Mouse (Mus musculus) right cerebral cortex, postnatal 25 days (tissue): ENCODE measurements around the gene Trnau1ap.

Experiments
- DNase-seq: peaks from one replicate; pipeline ENCODE4 v3.0.0; 2022

The Trnau1ap gene

GRCm38 (mm10) chr4:132329115-132329834 is at the start of gene Trnau1ap:
TSS of gene Trnau1ap (minus strand) at chr4:132329538.
- DNase-seq: peak; percentile 86

DNA sequence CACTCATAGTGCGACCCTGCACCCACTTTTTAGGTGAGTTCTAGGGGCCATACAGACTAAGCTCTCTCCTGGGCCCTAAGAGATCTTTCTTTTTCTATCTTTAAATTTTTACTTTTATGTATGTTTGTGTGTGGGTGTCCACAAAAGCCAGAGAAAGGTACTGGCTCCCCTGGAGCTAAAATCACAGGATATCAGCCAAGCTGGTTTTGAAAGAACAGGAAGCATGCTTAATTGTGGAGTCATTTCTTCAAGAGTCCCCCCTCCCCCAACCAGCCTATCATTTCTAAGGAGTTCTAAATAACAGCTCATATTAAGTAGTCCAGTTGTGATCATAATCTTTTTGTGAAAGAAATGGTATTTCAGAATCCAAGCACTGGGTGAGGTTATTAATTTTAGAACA is 44.5 kb upstream of the Trnau1ap start:
- no peak for DNase-seq

GRCm38 (mm10) chr4:132369953-132370750 is 40.8 kb upstream of the Trnau1ap start:
- no peak for DNase-seq

- no peak for DNase-seq
These were observed 38.3 kb upstream of the Trnau1ap start for GRCm38 (mm10) chr4:132367480-132368201.

- no peak for DNase-seq
These were observed 36.2 kb upstream of the Trnau1ap start for GRCm38 (mm10) chr4:132365450-132366060.

DNA sequence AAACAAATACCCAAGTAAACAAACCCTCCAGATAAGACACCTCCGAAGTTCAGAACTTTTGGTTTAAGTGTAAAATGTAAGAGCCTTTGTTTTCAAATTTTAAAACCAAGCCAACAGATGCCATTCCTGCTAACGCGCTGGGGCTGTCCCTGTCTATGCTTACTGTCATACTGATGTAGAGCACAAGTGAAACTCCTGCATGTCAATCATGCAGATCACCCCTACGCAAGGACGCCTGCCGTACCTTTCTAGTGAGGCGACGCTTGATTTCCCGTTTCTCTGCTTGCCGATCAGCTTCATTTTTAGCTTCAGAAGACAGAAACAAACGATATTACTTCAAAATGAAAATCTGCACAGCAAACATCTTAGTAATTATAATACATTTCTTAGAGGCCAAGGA is 34.1 kb upstream of the Trnau1ap start:
- no peak for DNase-seq

DNA sequence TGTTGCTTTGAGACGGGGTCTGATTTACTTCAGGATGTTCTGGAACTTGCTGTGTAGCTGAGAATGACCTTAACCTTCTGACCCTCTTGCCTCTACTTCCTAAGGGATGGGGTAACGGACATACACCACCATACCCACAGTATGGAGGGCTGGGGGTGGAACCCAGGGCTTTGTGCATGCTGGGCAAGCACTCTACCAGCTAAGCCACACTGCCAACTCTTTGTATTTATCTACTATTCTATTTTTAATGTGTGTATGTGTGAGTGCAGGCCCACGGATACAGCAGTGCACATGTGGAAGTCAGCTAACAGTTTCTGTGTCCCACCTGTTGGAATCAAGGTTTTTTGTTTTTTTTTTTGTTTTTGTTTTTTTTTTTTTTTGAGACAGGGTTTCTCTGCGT is 30.2 kb upstream of the Trnau1ap start:
- no peak for DNase-seq

- DNase-seq: peak; percentile 10
These were observed 26.8 kb upstream of the Trnau1ap start for GRCm38 (mm10) chr4:132356170-132356569.

DNA sequence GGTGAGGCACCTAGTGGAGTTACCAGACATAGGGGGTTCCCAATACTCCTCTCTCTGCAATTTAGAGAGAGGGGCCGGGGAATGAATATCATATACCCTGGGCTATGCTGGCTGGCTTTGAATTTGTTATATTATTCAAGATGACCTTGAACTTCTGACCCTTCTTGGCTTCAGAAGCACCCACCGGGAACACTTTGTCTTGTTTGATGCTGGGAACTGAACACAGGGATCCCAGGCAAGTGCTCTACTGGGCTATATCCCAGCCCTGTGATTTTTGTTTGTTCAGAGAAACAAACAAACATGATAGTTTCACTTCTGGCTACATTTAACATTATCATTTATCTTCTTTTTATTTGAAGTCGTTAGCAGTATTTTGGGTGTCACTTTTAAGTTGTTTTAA is 26.1 kb upstream of the Trnau1ap start:
- no peak for DNase-seq

DNA sequence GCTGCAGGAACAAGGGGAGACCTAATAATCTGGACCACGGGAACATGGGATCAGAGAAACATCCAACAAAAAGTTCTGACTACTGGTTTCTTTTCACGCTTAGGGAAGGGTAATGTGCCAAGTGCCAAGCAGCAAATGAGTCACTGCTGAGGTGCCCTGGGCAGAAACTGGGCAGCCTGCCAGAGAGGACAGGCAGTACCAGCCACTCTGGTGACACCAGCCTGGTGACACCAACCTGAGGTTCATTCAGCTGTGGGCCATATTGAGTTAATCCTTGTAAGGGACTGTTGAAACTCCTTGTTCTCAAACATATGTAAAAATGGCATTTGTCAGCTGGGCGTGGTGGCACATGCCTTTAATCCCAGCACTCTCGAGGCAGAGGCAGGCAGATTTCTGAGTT is 25.2 kb upstream of the Trnau1ap start:
- no peak for DNase-seq

DNA sequence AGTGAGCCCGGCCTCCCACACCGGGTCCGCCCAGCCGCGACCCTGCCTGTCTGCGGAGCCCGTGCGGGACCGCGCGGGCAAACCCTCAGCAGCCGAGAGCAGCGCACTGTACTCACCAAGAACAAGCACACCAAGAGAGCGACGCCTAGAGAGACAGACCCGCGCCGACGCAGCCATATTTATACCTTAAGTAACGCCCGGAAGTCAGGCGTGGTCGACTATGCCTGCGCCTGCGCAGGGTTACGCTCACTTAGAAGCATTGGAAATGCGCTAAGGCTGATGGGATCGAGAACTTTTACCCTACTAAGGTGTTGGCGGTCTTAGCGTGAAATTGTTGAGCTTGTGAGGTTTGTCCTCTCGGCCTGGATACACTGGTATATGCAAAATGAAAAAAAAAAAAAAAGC is 24.1 kb upstream of the Trnau1ap start, which contains the start of gene Rcc1:
TSS of gene Rcc1 (minus strand) at position 125 of the 405 bp plus-strand sequence.
- peak; percentile 87 for DNase-seq

DNA sequence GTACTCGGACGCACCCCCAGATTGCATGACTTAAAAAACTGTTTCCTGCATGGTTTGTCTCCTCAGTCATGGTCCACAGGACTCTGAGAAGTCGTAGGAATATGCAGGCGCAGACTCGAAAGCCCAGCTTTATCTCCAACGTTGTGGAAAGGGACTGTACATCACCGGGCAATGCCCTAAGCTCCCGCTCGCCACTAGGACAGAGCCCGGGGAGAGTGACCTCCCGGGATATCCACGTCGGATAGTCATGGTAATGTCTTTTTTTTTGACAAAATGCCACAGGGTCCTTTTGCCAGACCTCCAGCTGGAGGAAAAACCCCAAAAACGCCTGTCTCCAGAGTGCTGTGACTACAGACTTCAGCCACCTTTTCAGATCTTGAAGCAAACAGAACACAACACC is 23.4 kb upstream of the Trnau1ap start:
- DNase-seq: peak; percentile 17

GRCm38 (mm10) chr4:132351401-132351800 is 22.1 kb upstream of the Trnau1ap start:
- no peak for DNase-seq

DNA sequence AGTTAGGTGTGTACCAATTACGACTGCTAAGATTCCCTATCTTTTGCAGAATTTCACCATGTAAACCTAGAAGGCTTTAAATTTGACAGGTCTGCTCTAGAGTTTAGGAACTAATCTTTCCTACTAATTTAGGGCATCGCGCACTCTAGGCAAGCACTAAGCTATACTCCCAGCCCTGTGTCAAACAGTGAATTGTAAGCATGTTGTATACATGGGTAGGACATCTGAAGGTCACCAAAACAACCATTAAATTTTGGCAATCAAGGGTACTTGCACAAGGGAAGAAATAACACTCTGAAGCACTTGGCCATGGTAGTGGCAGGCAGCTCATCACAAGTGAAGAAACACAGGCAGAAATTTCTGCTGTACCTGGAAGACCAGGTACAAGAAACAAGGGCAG is 21.5 kb upstream of the Trnau1ap start:
- DNase-seq: no peak

GRCm38 (mm10) chr4:132350123-132350740 is 20.9 kb upstream of the Trnau1ap start:
- no peak for DNase-seq

DNA sequence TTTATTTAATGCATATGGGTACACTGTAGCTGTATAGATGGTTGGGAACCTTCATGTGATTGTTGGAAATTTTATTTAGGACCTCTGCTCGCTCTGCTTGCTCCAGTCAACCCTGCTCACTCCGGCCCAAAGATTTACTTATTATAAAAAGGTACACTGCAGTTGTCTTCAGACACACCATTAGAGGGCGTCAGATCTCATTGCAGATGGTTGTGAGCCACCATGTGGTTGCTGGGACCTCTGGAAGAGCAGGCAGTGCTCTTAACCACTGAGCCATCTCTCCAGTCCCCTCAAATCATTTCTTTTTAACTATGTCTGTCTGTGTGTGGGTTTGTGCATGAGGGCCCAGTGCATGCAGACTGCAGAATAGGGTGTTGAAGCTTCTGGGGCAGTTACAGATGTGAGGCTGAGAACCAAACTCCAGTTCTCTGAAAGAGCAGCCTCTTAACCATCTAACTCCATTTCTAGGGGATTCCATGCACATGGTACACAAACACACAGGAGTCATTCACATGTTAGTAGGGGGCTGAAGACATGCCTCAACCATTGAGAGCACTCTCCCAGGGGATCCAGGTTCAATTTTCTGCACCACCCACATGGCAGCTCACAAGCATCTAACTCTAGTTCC is 20.3 kb upstream of the Trnau1ap start:
- no peak for DNase-seq

DNA sequence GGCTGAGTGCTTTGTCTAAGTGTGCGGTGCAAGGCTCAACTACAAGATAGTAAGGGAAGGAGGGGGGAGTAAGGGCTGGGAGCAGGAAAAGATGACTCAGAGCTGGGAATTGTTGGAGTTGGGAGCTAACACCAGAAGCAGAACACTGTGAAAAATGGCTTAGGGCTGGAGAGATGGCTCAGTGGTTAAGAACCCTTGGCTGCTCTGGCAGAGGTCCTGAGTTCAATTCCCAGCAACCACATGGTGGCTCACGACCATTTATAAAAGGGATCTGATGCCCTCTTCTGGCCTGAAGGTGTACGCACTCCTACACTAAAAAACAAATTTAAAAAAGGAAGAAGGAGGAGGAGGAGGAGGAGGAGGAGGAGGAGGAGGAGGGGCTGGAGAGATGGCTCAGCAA is 17.3 kb upstream of the Trnau1ap start:
- no peak for DNase-seq

- DNase-seq: no peak
These were observed 16.9 kb upstream of the Trnau1ap start for GRCm38 (mm10) chr4:132346261-132346660.

- DNase-seq: no peak
These were observed 16.5 kb upstream of the Trnau1ap start for GRCm38 (mm10) chr4:132345843-132346212.

DNA sequence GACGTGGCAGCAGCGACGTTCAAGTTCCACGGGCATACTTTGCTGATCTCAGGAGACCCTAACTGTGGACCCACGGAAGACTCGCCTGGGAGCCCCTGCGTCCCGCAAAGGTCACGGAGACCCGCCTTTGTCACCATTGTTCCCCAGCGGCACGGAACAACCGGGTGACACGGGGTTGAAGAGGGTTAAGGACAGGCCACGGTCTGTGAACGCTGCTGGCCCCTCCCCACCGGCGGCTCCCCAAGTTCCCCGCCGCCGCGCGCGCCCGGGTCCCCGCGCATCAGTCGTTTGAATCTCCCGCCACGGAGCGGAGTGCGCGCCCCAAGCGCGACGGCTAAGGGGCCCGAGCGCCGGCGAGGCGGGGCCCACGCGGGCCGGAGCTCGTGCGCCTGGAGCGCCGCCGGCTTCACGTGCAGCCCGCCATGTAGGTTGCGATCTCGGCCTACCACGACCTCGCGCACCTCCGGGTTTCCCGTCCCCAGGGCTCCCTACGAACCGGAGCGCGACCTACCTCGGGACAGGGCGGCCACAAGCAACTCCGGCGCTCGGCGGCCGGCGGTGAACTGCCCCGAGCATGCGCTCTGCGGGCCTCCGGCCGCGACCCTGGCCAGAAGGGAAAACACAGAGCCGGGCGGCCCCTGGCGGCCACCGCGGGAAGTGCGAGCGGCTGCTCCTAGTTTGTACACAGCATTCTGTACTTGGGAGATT is 16.0 kb upstream of the Trnau1ap start:
- peak; percentile 91 for DNase-seq

DNA sequence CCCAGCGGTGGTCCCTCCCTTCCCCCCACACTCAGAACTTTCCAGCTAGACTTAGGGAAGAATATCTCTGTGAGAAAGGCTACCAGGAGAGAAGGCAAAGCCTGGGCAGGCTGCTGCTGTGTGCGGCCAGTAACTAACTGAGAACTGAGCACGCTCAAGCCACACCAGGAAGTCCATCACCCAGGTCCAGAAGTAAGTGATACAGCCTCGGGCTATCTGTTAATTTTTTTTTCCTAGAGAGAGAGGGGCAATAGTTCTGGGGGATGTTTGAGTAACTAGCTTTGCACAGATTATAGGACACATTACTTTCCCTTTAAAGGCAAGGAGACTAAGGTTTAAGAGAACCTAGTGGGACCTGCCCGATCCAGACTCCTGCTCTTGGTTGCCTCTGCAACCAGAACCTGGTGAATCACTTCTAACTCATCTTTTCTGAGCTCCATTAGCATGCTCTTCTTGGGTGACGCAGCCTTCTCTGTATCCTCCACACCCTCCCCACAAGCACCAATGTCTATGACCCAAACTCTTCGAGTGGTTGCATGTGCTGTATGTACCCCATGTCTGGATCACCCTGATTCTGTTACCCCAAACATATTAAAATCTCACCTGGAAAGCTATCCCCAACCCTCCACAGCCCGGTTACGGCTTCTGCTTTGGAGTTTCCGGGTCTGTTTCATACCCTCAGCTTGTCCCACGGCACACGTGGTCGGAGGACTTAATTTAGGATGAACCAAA is 15.2 kb upstream of the Trnau1ap start:
- peak; percentile 7 for DNase-seq
